In the genomic region with DNA sequence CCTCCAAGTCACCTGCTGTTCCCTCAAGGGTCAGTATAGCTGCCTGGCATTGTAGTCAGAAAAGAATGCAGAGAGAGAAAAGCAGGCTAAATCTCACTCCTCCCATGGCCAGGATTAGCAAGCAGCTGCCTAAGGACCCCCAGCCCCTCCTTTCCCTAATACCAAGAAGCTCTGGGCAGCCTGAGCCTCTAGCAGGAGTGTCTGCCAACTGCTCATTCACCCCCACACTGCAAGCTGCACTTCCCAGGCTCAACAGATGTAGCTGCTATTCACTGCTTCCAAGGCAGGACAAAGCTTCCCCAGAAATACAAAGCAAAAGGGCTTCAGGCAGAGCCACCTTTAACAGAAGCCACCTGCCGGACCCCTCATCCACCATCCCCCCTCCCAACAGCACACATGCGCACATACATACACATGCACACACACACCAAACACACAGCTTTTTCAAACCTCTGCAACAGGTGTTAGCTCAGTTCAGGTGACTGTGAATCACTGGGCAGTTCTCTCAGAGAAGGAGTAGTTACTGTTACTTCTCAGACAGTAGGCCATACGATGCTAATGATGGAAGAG, we compare ENCODE assay signal across 8 mouse cellular contexts. TPM values are rescaled to one million over a fixed set of nuclear protein-coding genes. Genes with fewer than 3 reads are reported as not detected.
DNase-seq lines count a peak whose midpoint lies in the region; ATAC-seq and TF ChIP-seq lines count a peak whose summit lies in the region.

No protein-coding gene starts in this region.

- no peak for TF ChIP-seq EP300 in heart, adult 2 months (IDR thresholded peaks at IDR 0.05; ENCODE audit: insufficient read depth, low read depth, low read length)

- TF ChIP-seq CTCF in heart, adult 2 months (IDR thresholded peaks at IDR 0.05) = no peak

- no peaks in the 10 kb centered on the region for H3K27me3 ChIP-seq in heart, adult 2 months (ENCODE audit: control insufficient read depth, insufficient read depth, low read length)
- no peaks in the 10 kb centered on the region for H3K27me3 ChIP-seq in hindbrain, embryonic 10.5 days (ENCODE audit: insufficient read depth, poor library complexity, severe bottlenecking)

- H3K4me1 ChIP-seq in heart, adult 2 months (ENCODE audit: control insufficient read depth, insufficient read depth, low read length) = peaks cover 56% of the 10 kb centered on the region
- peaks cover 84% of the 10 kb centered on the region for H3K4me1 ChIP-seq in hindbrain, embryonic 10.5 days (replicated peaks)

- no peak overlapping the region for H3K4me3 ChIP-seq in heart, adult 2 months
- H3K4me3 ChIP-seq in hindbrain, embryonic 10.5 days = peak overlapping the region; percentile 13; the same call in 1 of the 2 replicates

- peak overlapping the region; percentile 6; the same call in 1 of the 2 replicates for H3K27ac ChIP-seq in heart, adult 2 months
- H3K27ac ChIP-seq in hindbrain, embryonic 10.5 days = peak overlapping the region; percentile 86

- 64% methylated on average over 3 of the region's 3 CpGs for WGBS in heart, adult 2 months
- 34% methylated on average over 3 of the region's 3 CpGs for WGBS in hindbrain, embryonic 10.5 days

- H3K79me2 ChIP-seq in heart, adult 2 months (replicated peaks; ENCODE audit: control insufficient read depth, insufficient read depth, low read length) = peaks cover 15% of the 10 kb centered on the region

- intact Hi-C loops in heart, adult 2 months (cut with DNase I) = no loop called here
- intact Hi-C loops in heart, postnatal 36 days (cut with DNase I) = no loop called here
- intact Hi-C loops in left cerebral cortex, postnatal 14 days (cut with DNase I) = no loop called here

- no peaks in the 10 kb centered on the region for H3K9me3 ChIP-seq in hindbrain, embryonic 10.5 days

- peak in 1 of 2 experiments; percentile 39 for DNase-seq in heart, adult 2 months
- DNase-seq in heart, postnatal 36 days = no peak
- DNase-seq in embryo, embryonic 11 days = peak; percentile 73
- peak; percentile 61 for DNase-seq in hindbrain, embryonic 10.5 days (ENCODE audit: low spot score)
- DNase-seq in left cerebral cortex, postnatal 14 days (ENCODE audit: low spot score in 2 of 2) = peak; percentile 72 to 83
- DNase-seq in retina, postnatal 7 days (ENCODE audit: low read depth, low spot score) = peak; percentile 68
- DNase-seq in cerebellum, adult 9-11 months = no peak

- peaks cover 18% of the 10 kb centered on the region for H3K36me3 ChIP-seq in heart, adult 2 months (ENCODE audit: control insufficient read depth, insufficient read depth, low read length)
- H3K36me3 ChIP-seq in hindbrain, embryonic 10.5 days = no peaks in the 10 kb centered on the region

- no peak for ATAC-seq in CD4-positive, CD25-positive, alpha-beta regulatory T cell, adult 4 months

- no peak overlapping the region for H3K9ac ChIP-seq in heart, adult 2 months (ENCODE audit: low read depth, low read length)

- no peak for TF ChIP-seq POLR2A in heart, adult 2 months (IDR thresholded peaks at IDR 0.05; ENCODE audit: insufficient read depth, low read depth, low read length)

RNA-seq across cellular contexts. Expression of a gene that starts 18.8 kb away (rescaled TPM):
- 100 to 1,000 TPM; 283 to 363 TPM for total RNA-seq in heart, adult 2 months (2021)
- 196 and 305 TPM in 2 replicates for polyA plus RNA-seq in heart, adult 2 months (2012; rRNA removed)
- total RNA-seq in heart, postnatal 36 days (2021) = 100 to 1,000 TPM; 292 to 300 TPM
- 47.0 and 51.1 TPM in 2 replicates for polyA plus RNA-seq in hindbrain, embryonic 10.5 days (2016; fragmentation: Nextera tagmentation; extraction: Ambion mirVana)
- 10 to 100 TPM; 25.1 to 26.0 TPM for total RNA-seq in left cerebral cortex, postnatal 14 days (2021)
- 10 to 100 TPM in 1 of 2 experiments, 1 to 10 TPM in 1; 5.6 to 10.9 TPM for polyA plus RNA-seq in CD4-positive, CD25-positive, alpha-beta regulatory T cell, adult 4 months (2017; shearing (Covaris generic))

RNA-seq across cellular contexts. Expression of a gene that starts 59.2 kb away (rescaled TPM):
- total RNA-seq in heart, adult 2 months (2021) = not detected
- not detected in 2 replicates for polyA plus RNA-seq in heart, adult 2 months (2012; rRNA removed)
- total RNA-seq in heart, postnatal 36 days (2021) = not detected
- not detected in 2 replicates for polyA plus RNA-seq in hindbrain, embryonic 10.5 days (2016; fragmentation: Nextera tagmentation; extraction: Ambion mirVana)
- total RNA-seq in left cerebral cortex, postnatal 14 days (2021) = not detected
- polyA plus RNA-seq in CD4-positive, CD25-positive, alpha-beta regulatory T cell, adult 4 months (2017; shearing (Covaris generic)) = 10 to 100 TPM in 1 of 2 experiments, 1 to 10 TPM in 1; 5.9 to 13.6 TPM

RNA-seq across cellular contexts. Expression of a gene that starts 59.3 kb away (rescaled TPM):
- under 1 TPM; 0.48 to 0.70 TPM for total RNA-seq in heart, adult 2 months (2021)
- polyA plus RNA-seq in heart, adult 2 months (2012; rRNA removed) = 0.16 and 0.32 TPM in 2 replicates
- total RNA-seq in heart, postnatal 36 days (2021) = under 1 TPM; 0.14 to 0.33 TPM
- polyA plus RNA-seq in hindbrain, embryonic 10.5 days (2016; fragmentation: Nextera tagmentation; extraction: Ambion mirVana) = 11.2 and 12.1 TPM in 2 replicates
- total RNA-seq in left cerebral cortex, postnatal 14 days (2021) = 10 to 100 TPM in 1 of 2 experiments, 1 to 10 TPM in 1; 9.3 to 19.0 TPM
- under 1 TPM in 1 of 2 experiments, not detected in 1; 0.19 TPM for polyA plus RNA-seq in CD4-positive, CD25-positive, alpha-beta regulatory T cell, adult 4 months (2017; shearing (Covaris generic))

Comparison
In these comparisons a context has a peak if more than half of its experiments do, and no peak if none do; other contexts are left out.
1. DNase-seq: peak in embryo, embryonic 11 days (single experiment), hindbrain, embryonic 10.5 days (single experiment), left cerebral cortex, postnatal 14 days (2 of 2) and retina, postnatal 7 days (single experiment); none in heart, postnatal 36 days (0 of 2) and cerebellum, adult 9-11 months (single experiment).
2. RNA of a gene that starts 18.8 kb away (total RNA-seq): 283 to 363 TPM in heart, adult 2 months and 292 to 300 TPM in heart, postnatal 36 days; 25.1 to 26.0 TPM in left cerebral cortex, postnatal 14 days; every median in the first group is over 10 times any median in the second.
3. RNA of a gene that starts 59.3 kb away (total RNA-seq): 9.3 to 19.0 TPM in left cerebral cortex, postnatal 14 days; 0.48 to 0.70 TPM in heart, adult 2 months and 0.14 to 0.33 TPM in heart, postnatal 36 days; every median in the first group is over 4 times any median in the second.